Mouse (Mus musculus) hindbrain, embryonic 16.5 days (tissue): ENCODE measurements around the gene Ubtf. TPM values are rescaled to one million over a fixed set of nuclear protein-coding genes. Genes with fewer than 3 reads are reported as not detected.

Experiments
- ATAC-seq: fragments of 200-750 bp; cut with Nextera tagmentation; 2 replicates; pipeline ENCODE4 v1.8.0; 2017; ENCODE audit warnings: moderate TSS enrichment, moderate library complexity
- H3K27ac ChIP-seq: fragments of 300-500 bp; sonication (generic); 2 replicates; pipeline ENCODE4 v1.5.1; 2014; ENCODE audit warnings: low read depth, mild to moderate bottlenecking, control low read depth, low read length, moderate library complexity
- H3K27me3 ChIP-seq: fragments of 300-500 bp; sonication (generic); replicated peaks from 2 replicates; pipeline ENCODE4 v1.6.1; 2014; ENCODE audit warnings: low read length; ENCODE audit not compliant: control insufficient read depth, insufficient read depth
- H3K36me3 ChIP-seq: fragments of 300-500 bp; sonication (generic); 2 replicates; pipeline ENCODE4 v1.6.1; 2014; ENCODE audit warnings: mild to moderate bottlenecking, low read length, moderate library complexity, mixed read lengths; ENCODE audit not compliant: control insufficient read depth, insufficient read depth
- H3K4me1 ChIP-seq: fragments of 300-500 bp; sonication (generic); 2 replicates; pipeline ENCODE4 v1.6.1; 2014; ENCODE audit warnings: low read depth, low read length; ENCODE audit not compliant: control insufficient read depth, insufficient read depth
- H3K4me2 ChIP-seq: fragments of 300-500 bp; sonication (generic); 2 replicates; pipeline ENCODE4 v1.6.1; 2014; ENCODE audit warnings: mild to moderate bottlenecking, low read length, control low read depth, moderate library complexity
- H3K4me3 ChIP-seq: fragments of 300-500 bp; sonication (generic); 2 replicates; pipeline ENCODE4 v1.5.1; 2014; ENCODE audit warnings: mild to moderate bottlenecking, low read length, control low read depth, moderate library complexity
- H3K9ac ChIP-seq: fragments of 300-500 bp; sonication (generic); 2 replicates; pipeline ENCODE4 v1.6.1; 2014; ENCODE audit warnings: low read depth, mild to moderate bottlenecking, control low read depth, low read length, moderate library complexity
- H3K9me3 ChIP-seq: fragments of 300-500 bp; sonication (generic); 2 replicates; pipeline ENCODE4 v1.6.1; 2014; ENCODE audit warnings: mild to moderate bottlenecking, low read length, moderate library complexity; ENCODE audit not compliant: control insufficient read depth
- WGBS: fragments of 180-500 bp; shearing (Covaris S2); extraction: QIAGEN DNeasy Blood & Tissue Kit; methylation state at CpG from one replicate; pipeline ENCODE4 v1.1.7; 2014; 5-methylcytosine and 5-hydroxymethylcytosine counted together
- polyA plus RNA-seq: library from polyadenylated mRNA; unstranded; fragments of >200 nt; fragmentation: Nextera tagmentation; extraction: Ambion mirVana; gene quantifications from 2 replicates; pipeline ENCODE4 v1.2.1, GENCODE M21; 2015

Gene Ubtf
- polyA plus RNA-seq, 1 experiment from 2014 or later = 70.4 TPM

- H3K27me3 ChIP-seq = no peaks in the 10 kb centered on the region; the same call in 1 of the 2 replicates
- H3K4me3 ChIP-seq = no peak overlapping the region
- H3K4me1 ChIP-seq = no peaks in the 10 kb centered on the region
- no peaks in the 10 kb centered on the region for H3K36me3 ChIP-seq
- no peak overlapping the region for H3K4me2 ChIP-seq
- no peak overlapping the region for H3K9ac ChIP-seq
- H3K27ac ChIP-seq = no peak overlapping the region
- H3K9me3 ChIP-seq = no peaks in the 10 kb centered on the region
- WGBS = 91% methylated on average over 8 of the region's 8 CpGs
- no peak for ATAC-seq
Measured at GRCm38 (mm10) chr11:102361776-102362495, 42.4 kb upstream of the Ubtf start.

DNA sequence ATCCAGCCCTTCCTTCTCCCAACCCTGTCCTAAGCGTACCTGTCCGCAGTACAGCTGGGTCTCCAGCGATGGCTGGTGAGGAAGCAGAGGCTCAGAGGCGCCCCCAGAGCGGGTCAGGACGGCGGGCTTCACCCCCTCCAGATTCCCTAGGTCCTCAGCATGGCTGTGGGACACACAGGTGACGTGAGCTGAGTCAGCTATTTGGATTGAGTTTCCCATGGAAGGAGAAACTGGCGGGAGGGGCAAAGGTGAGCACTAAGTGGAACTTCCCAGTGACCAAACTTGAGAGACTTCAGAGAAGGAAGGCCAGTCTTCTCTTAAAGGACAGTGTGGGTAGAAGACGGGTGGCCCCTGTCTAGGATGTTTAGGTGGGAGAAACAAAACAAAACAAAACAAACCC is 38.8 kb upstream of the Ubtf start:
- ATAC-seq = no peak
- WGBS = 77% methylated on average over 10 of the region's 10 CpGs
- Histone ChIP-seq H3K4me3 (no peak overlapping the region), H3K4me2 (no peak overlapping the region), H3K4me1 (no peaks in the 10 kb centered on the region), H3K36me3 (no peaks in the 10 kb centered on the region), H3K9me3 (no peaks in the 10 kb centered on the region), H3K27me3 (no peaks in the 10 kb centered on the region; the same call in 1 of the 2 replicates), H3K9ac (no peak overlapping the region), H3K27ac (no peak overlapping the region)

DNA sequence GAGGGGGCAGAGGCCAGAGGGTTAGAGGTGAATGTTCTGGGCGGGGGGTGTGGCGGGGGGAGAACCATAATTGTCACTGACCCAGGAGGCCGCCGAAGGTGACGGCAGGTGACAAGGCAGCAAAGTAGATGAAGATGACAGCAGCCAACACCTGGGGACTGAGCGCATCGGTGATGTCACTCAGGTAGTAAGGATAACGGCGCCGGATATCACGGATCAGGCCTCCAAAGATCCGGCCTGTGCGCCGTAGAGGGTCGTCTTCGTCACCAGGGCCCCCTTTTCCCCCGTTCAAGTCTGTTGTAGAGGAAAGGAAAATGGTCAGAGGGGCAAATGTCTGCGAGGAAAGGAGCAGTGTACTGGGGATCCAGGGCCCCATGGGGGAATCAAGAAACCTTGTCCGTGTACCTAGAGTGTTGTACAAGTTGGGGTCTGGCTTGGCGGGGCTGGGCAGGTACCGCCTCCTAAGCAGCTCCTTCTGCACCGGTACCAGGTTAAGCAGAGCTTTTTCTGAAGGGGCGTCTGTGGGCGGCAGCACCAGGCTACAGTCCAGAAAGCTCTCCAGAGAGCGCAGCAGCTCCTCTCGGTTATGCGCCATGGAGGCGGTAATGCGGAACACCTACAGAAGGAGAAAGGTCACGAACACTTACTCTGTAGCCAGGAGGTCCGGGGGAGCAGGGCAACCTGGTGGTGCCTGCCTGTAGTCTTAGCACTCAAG is 37.3 kb upstream of the Ubtf start:
- Histone ChIP-seq H3K36me3 (no peaks in the 10 kb centered on the region), H3K9ac (no peak overlapping the region), H3K4me1 (no peaks in the 10 kb centered on the region), H3K4me2 (no peak overlapping the region), H3K4me3 (no peak overlapping the region), H3K27ac (no peak overlapping the region), H3K27me3 (no peaks in the 10 kb centered on the region; the same call in 1 of the 2 replicates), H3K9me3 (no peaks in the 10 kb centered on the region)
- ATAC-seq = no peak
- WGBS = 73% methylated on average over 31 of the region's 31 CpGs

GRCm38 (mm10) chr11:102356190-102356589 is 36.6 kb upstream of the Ubtf start:
- no peaks in the 10 kb centered on the region for H3K9me3 ChIP-seq
- H3K4me3 ChIP-seq = no peak overlapping the region
- H3K4me2 ChIP-seq = no peak overlapping the region
- WGBS = 83% methylated on average over 12 of the region's 12 CpGs
- H3K9ac ChIP-seq = no peak overlapping the region
- H3K4me1 ChIP-seq = no peaks in the 10 kb centered on the region
- no peaks in the 10 kb centered on the region; the same call in 1 of the 2 replicates for H3K27me3 ChIP-seq
- ATAC-seq = no peak
- H3K27ac ChIP-seq = no peak overlapping the region
- H3K36me3 ChIP-seq = no peaks in the 10 kb centered on the region

DNA sequence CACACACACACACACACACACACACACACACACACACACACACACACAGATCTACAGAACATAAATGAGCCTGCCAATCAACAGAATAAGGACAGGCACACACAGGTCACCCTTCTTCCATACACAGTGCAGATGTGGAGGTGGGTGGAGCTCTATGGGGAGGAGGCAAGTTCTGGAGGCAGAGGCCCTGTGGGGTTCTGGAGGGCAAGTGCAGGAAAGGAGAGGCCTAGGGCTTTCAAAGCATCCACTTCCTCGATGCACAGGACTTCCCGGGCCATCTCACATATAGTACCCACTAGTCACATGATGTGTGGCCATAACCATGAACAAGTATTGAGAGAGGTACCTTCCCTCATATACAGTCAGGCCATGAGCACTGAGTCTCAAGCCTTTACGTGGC is 36.0 kb upstream of the Ubtf start:
- Histone ChIP-seq H3K36me3 (no peaks in the 10 kb centered on the region), H3K4me2 (no peak overlapping the region), H3K9me3 (no peaks in the 10 kb centered on the region), H3K4me1 (no peaks in the 10 kb centered on the region), H3K4me3 (no peak overlapping the region), H3K9ac (no peak overlapping the region), H3K27ac (no peak overlapping the region), H3K27me3 (no peaks in the 10 kb centered on the region)
- WGBS = 87% methylated on average over 3 of the region's 3 CpGs
- no peak for ATAC-seq

DNA sequence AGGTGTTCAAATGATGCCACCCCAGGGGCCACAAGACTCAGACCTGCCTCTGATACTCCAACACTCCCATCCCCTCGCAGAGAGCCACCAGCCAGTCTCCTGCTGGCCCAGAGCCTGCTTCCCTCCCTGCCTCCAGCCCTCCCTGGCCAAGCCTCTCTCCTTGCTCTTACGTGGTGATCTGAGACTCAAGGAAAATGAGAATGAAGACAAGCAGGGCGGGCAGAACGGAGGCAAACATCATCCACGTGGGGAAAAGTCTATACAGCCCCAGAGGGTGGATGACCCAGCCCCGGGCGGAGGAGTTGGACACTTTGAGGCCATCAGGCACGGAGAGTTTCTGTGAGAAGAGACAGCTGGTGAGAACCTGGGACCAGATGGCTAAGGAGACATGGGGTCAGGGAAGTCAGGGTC is 33.5 kb upstream of the Ubtf start:
- no peak overlapping the region for H3K4me2 ChIP-seq
- no peaks in the 10 kb centered on the region for H3K27me3 ChIP-seq
- no peaks in the 10 kb centered on the region for H3K9me3 ChIP-seq
- WGBS = 44% methylated on average over 8 of the region's 8 CpGs
- H3K4me3 ChIP-seq = no peak overlapping the region
- no peak for ATAC-seq
- no peaks in the 10 kb centered on the region for H3K36me3 ChIP-seq
- H3K9ac ChIP-seq = no peak overlapping the region
- H3K27ac ChIP-seq = no peak overlapping the region
- H3K4me1 ChIP-seq = no peaks in the 10 kb centered on the region

GRCm38 (mm10) chr11:102352378-102352777 is 32.8 kb upstream of the Ubtf start:
- Histone ChIP-seq H3K4me2 (no peak overlapping the region), H3K27me3 (no peaks in the 10 kb centered on the region), H3K4me3 (no peak overlapping the region), H3K9me3 (no peaks in the 10 kb centered on the region), H3K4me1 (no peaks in the 10 kb centered on the region), H3K36me3 (no peaks in the 10 kb centered on the region), H3K27ac (no peak overlapping the region), H3K9ac (no peak overlapping the region)
- 60% methylated on average over 5 of the region's 5 CpGs for whole genome bisulfite sequencing
- no peak for ATAC-seq

- H3K27me3 ChIP-seq = no peaks in the 10 kb centered on the region
- WGBS = 87% methylated on average over 17 of the region's 17 CpGs
Measured at GRCm38 (mm10) chr11:102350981-102351523, 31.5 kb upstream of the Ubtf start.

GRCm38 (mm10) chr11:102350416-102350815 is 30.9 kb upstream of the Ubtf start:
- Histone ChIP-seq H3K9me3 (no peaks in the 10 kb centered on the region), H3K27ac (no peak overlapping the region), H3K27me3 (no peaks in the 10 kb centered on the region), H3K4me3 (no peak overlapping the region), H3K4me1 (no peaks in the 10 kb centered on the region), H3K9ac (no peak overlapping the region), H3K4me2 (no peak overlapping the region), H3K36me3 (no peaks in the 10 kb centered on the region)
- WGBS = 88% methylated on average over 4 of the region's 4 CpGs
- no peak for ATAC-seq

More at GRCm38 (mm10) chr11:102350981-102351523, 31.5 kb upstream of the Ubtf start:
- no peak for ATAC-seq
- Histone ChIP-seq H3K4me1 (no peaks in the 10 kb centered on the region), H3K4me3 (no peak overlapping the region), H3K27ac (no peak overlapping the region), H3K36me3 (no peaks in the 10 kb centered on the region), H3K9ac (no peak overlapping the region), H3K9me3 (no peaks in the 10 kb centered on the region), H3K4me2 (no peak overlapping the region)
